Mouse (Mus musculus): Measurements from ENCODE around the gene Hdhd5.

The Hdhd5 gene

GRCm38 (mm10) chr6:120529123-120529522 lies 2.0 kb downstream of the Hdhd5 start:
- no peak for DNase-seq

DNA sequence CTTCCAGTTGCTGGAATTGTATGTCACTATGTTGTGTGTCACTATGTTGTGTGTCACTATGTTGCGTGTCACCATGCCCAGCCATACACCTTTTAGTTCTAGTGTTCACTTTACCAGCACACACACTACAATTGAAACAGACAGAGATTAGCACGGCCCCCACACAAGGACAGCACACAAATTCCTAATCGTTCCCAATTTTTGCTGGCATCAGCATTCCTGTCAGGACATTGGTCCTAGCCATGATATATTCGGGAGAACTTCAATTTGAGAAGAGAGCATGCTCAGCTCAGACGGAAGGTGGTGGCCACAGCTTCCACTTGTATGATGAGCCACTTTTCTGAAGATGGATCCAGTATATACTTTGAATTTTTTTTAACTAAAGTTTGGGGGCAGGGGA lies 6.3 kb downstream of the Hdhd5 start:
- DNase-seq, result no peak

DNA sequence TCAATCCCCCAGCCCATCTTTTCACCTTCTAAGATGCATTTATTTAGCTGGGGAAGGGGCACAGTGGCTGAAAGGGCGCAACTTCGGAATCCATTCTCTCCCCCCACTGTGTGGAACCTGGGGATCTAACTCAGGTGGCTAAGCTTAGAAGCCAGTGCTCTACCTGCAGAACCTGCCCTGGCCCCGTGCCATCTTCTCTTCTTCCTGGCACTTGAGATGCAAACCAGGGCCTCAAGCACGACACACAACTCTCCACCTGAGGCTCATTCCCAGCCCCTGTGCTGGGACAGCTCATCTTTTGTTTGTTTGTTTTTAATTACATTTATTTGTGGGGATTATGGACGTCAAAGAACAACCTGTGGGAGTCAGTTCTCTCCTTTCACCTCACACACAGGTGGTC lies 11.5 kb downstream of the Hdhd5 start:
- peak; percentile 21 for DNase-seq

DNA sequence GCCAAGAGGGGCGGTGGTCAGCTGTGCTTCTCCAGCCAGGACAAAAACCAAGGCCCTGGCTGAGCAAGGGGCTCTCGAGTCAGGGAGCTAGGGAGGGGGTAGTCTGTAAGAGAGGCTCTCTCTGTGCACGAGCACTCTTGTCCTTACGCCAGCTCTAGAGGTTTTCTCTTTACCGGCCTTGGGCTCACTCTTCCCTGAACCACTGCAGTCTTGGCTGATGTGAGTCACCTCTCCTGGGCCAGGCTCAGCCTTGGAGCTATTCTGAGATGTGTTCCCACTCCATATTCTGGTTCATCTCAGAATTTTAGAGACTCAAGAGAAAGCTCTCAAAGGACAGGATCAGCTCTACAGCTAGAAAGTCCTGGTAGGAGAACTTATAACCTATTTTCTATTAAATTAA lies 13.8 kb downstream of the Hdhd5 start:
- DNase-seq, result no peak

DNA sequence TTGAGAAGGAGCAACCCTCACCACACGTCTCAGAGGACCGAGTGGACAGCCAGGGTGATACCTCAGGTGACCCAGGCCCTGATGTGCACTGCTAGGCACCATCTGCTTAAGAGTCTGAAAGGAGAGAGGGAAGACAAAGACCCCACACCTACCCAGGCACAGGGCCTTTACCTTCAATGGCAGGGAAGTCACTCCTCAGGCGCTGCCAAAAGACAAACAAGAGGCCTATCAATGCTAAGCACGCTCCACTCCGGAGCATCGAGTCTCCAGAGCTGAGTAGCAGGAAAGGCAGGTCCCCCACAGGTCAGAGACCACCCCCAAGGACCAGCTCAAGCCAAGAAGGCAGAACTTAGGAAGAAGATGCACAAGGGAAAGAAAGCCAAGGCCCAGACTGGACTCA lies 14.2 kb downstream of the Hdhd5 start:
- no peak for DNase-seq

DNA sequence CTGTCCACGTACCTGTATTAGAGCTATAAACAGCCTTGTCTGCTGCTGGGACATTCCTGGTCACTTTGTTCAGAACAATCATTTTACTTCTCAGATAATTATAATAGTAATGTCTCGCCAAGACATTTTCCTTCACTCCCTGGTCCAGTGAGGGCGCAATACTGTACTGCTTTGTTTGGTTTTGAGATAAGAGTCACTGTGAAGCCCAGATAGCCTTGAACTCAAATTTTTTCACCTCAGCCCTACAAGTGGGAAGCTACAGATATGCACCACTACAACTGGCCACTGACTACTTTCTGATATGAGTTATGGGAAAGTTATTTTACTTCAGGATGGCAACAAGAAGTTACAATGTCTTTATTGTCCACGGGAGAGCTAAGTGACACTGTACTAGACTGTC lies 14.7 kb downstream of the Hdhd5 start:
- no peak for DNase-seq

DNA sequence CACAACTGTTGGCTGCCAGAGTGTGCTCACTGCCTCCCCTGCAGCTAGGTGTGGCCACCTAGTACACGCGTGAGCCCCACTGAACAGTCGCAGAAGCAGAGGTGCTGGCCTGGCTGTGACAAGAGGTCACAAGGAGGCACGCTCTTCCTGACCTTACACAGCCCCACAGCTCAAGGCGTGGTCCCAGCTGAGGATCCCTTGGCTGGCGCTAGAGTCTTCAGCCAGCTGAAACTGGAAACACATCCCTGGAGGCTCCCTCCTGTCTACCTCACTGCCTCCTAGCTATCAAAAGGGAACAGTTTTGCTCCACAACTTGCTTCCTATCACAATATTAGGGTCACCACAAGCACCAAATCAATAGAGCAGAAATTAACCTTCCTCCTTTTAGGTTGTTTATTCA lies 19.9 kb downstream of the Hdhd5 start:
- DNase-seq, result no peak

DNA sequence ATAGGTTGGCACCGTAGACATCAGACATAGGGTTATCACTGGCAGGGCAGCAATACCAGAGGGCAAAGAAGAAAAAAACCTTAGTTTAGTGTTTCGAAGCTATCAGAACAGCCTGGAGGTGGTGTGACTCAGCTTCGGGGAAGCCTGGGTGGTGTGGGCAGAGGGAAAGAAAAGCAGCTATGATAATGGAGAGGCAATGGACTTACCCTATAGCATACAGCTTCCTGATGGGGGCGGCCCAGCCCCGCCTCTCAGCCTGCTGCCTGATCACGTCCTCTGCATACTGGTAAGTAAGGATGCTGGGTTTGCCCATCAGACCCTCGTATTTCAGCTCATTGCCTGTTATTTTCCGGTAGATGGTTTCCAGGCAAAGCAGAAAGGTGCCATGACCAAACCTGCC lies 20.7 kb downstream of the Hdhd5 start:
- no peak for DNase-seq

GRCm38 (mm10) chr6:120509975-120510374 lies 21.1 kb downstream of the Hdhd5 start:
- DNase-seq, result no peak

GRCm38 (mm10) chr6:120508645-120509044 lies 22.5 kb downstream of the Hdhd5 start:
- no peak for DNase-seq

DNA sequence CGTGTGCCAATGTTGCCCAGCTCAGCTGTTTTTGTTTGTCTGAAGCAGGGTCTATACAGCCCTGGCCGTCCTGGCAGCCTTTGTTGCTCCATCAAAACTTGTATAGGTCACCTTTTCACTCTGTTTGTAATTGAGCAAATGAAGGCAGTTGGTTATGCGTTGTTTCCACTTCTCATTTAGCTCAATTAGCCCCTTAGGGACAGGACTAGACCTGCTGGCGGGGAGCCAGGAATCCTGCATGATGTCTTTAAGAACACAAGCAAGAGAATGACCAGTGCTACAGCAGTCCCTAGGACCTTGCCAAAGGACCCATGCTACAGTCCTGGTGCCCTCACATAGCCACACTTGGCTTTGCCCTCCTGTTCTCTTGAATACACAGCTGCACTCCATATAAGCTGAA lies 25.6 kb downstream of the Hdhd5 start:
- no peak for DNase-seq

GRCm38 (mm10) chr6:120504051-120504450 lies 27.1 kb downstream of the Hdhd5 start:
- no peak for DNase-seq

GRCm38 (mm10) chr6:120496544-120496943 lies 34.6 kb downstream of the Hdhd5 start:
- no peak for DNase-seq

DNA sequence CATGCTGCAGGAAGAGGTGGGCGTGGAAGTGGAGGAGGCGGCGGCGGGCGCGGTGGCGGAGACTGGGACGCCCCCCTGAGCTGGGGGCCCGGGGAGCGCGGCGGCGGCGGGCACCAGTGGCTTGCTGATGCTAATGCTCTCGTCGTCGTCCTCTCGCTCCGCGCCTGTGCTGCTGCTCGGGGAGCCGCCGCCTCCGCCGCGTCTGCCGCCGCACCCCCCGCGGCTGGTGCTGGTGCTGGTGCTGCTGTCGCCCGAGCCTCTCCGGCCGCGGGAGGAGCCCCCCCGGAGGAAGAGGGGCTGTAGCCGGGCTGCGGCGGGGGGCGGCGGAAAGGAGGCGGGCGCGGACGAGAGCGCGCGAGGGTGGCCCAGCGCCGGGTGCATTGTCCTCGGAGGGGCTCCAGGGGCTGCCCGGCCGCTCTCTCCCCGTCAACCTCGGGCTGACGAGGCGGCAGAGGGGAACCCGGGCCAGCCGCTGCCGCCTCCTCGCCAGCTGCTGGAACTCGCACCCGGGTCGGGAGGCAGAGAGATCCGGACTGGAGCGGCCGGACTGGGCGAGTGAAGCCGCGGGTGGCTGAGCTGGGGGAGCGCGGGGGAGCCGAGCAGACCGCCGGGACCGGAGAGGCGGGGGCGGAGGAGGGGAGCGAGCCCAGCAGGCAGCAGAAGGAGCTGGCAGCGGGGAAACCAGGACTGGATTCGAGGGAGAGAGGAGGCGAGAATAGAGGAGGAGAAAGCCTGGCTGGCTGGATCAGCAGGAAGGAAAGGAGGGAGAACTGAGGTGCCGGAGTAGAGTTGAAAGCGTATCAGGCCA lies 37.5 kb downstream of the Hdhd5 start, which contains the start of gene Tmem121b:
Tmem121b (minus strand) TSS at position 434 of the 808 bp plus-strand sequence.
- no peak for DNase-seq

- DNase-seq, result no peak
Measured at GRCm38 (mm10) chr6:120492499-120493373, 38.4 kb downstream of the Hdhd5 start.

DNA sequence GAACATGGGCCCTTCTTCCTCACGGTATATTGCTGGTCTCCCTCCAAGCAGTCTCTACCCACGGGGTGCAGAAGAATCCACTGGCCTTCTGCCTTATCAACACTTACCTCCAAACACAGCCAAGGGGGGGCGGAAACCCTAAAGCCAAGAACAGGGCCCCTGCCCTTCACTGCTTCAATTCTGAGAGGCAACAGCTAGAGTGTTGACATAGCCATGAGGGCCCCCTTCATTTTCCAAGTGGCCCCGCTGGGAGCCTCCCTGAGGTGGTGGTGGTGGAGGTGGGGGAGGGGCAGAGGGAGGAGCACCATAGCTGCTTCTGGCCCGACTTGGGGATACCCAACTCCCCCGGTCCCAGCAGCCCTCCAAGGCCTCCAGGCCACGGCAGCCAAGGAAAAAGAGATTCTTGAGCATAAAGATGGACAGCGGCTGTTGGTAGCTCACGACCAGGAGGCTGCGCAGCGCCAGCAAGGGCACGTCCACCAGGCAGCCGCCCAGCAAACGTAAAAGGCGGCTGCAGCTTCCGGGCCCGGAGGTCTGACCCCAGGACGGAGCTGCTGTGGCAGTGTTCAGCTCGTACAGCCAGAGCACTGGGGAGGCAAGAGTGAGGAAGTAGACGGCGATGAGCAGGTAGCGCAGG lies 39.1 kb downstream of the Hdhd5 start:
- peak; percentile 83 for DNase-seq

DNA sequence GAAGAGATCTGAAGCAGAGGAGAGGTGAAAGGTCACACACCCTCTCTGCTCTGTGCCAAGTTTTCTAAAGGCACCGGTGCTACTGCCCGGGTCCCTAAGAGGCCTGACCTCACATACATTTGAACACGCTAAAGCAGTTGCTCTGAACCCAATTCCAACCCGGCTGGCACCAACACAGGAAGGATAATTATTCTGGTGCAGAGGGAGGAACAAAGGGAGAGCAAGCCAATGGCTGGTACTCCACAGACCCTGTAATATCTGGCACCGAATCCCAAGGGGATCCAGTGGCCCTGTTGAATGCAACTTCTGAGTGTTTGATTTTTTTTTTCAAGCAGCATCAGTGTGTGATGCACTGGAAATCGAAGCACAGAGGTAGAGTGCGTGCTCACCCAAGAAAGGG lies 40.1 kb downstream of the Hdhd5 start:
- DNase-seq, result no peak

- DNase-seq, result no peak
Measured at GRCm38 (mm10) chr6:120489461-120489860, 41.7 kb downstream of the Hdhd5 start.

DNA sequence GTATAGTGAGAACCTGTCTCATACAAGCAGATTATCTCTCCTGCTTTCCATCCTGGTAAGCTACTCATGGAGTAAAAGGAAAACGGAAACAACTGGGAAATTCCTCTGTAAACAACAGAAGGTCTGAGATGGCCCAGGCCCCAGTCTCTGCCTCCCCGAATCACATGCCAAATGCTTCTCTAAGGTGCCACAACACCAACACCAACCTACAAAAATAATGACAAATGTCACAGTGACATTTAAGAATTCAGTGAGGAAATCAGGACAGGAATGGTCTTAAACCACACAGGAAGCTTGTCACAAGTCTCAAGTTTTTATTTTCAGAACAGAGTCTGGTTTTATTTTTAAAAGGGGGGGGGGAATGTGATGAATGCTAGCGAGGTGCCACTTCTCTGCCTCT lies 42.5 kb downstream of the Hdhd5 start:
- DNase-seq, result no peak

GRCm38 (mm10) chr6:120486051-120486510 lies 45.0 kb downstream of the Hdhd5 start:
- DNase-seq, result no peak

- DNase-seq, result no peak
Measured at GRCm38 (mm10) chr6:120485038-120485437, 46.1 kb downstream of the Hdhd5 start.

- DNase-seq, result peak; percentile 82
Measured at GRCm38 (mm10) chr6:120483211-120483626, 47.9 kb downstream of the Hdhd5 start.

DNA sequence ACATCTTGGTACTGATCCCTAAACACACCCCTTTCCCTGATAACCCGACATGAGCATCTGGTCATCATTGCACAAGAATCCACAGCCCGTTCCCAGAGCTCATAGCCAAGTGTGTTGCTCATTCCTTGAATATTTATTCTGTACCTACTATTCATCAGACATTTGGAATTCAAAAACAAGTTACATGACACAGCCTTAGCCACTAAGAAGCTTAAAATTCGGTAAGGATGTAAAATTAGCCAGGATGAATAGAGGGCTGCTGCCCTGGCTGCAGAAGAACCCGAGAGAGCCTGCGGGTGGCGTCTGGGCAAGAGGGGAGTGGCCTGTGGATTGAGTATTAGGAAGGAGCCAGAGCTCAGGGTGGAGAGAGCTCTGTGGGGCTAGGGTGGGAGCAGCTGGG lies 48.4 kb downstream of the Hdhd5 start:
- DNase-seq, result no peak

All from lung, postnatal 36 days (tissue).